Mouse (Mus musculus): ENCODE results near the gene Rnf157. TPM values are rescaled to one million over a fixed set of nuclear protein-coding genes. Genes with fewer than 3 reads are reported as not detected.
A peak's percentile ranks its signal among the peaks of the same experiment; 100 is the strongest.

Rnf157 gene
- polyA plus RNA-seq, 1 experiment from 2014 or later = 8.6 TPM

GRCm38 (mm10) chr11:116334417-116334782, 78.4 kb downstream of the Rnf157 start:
- Histone ChIP-seq H3K9me3 (replicated peaks; ENCODE audit: control insufficient read depth, low read length) (no peaks in the 10 kb centered on the region), H3K4me1 (ENCODE audit: control insufficient read depth, insufficient read depth, low read length) (peaks cover 23% of the 10 kb centered on the region), H3K4me2 (peak overlapping the region; percentile 87), H3K27ac (ENCODE audit: low read depth, low read length) (no peak overlapping the region), H3K4me3 (ENCODE audit: low read depth, low read length) (peak overlapping the region; percentile 59), H3K27me3 (ENCODE audit: control insufficient read depth, insufficient read depth, low read length) (peaks cover 51% of the 10 kb centered on the region), H3K9ac (ENCODE audit: low read depth, low read length) (0 out of 2 replicates have a peak overlapping the region, but pooled peaks have one; percentile 16), H3K36me3 (ENCODE audit: control insufficient read depth, insufficient read depth, low read length) (no peaks in the 10 kb centered on the region)
- no peak for ATAC-seq (replicated peaks; ENCODE audit: insufficient number of reproducible peaks, low FRiP score, low TSS enrichment)
- 5% methylated on average over 26 of the region's 26 CpGs for WGBS (ENCODE audit: insufficient replicate concordance)

GRCm38 (mm10) chr11:116333526-116334416, 79.1 kb downstream of the Rnf157 start:
- H3K9ac ChIP-seq (ENCODE audit: low read depth, low read length) = no peak overlapping the region
- peak overlapping the region; percentile 87 for H3K4me2 ChIP-seq
- 18% methylated on average over 31 of the region's 31 CpGs for WGBS (ENCODE audit: insufficient replicate concordance)
- no peak overlapping the region for H3K27ac ChIP-seq (ENCODE audit: low read depth, low read length)
- H3K4me1 ChIP-seq (ENCODE audit: control insufficient read depth, insufficient read depth, low read length) = peaks cover 23% of the 10 kb centered on the region
- H3K4me3 ChIP-seq (ENCODE audit: low read depth, low read length) = peak overlapping the region; percentile 59
- no peaks in the 10 kb centered on the region for H3K9me3 ChIP-seq (replicated peaks; ENCODE audit: control insufficient read depth, low read length)
- no peak for ATAC-seq (replicated peaks; ENCODE audit: insufficient number of reproducible peaks, low FRiP score, low TSS enrichment)
- H3K36me3 ChIP-seq (ENCODE audit: control insufficient read depth, insufficient read depth, low read length) = no peaks in the 10 kb centered on the region
- peaks cover 51% of the 10 kb centered on the region for H3K27me3 ChIP-seq (ENCODE audit: control insufficient read depth, insufficient read depth, low read length)

GRCm38 (mm10) chr11:116332983-116333270, 79.9 kb downstream of the Rnf157 start:
- Histone ChIP-seq H3K9ac (ENCODE audit: low read depth, low read length) (no peak overlapping the region), H3K36me3 (ENCODE audit: control insufficient read depth, insufficient read depth, low read length) (no peaks in the 10 kb centered on the region), H3K9me3 (replicated peaks; ENCODE audit: control insufficient read depth, low read length) (no peaks in the 10 kb centered on the region), H3K4me3 (ENCODE audit: low read depth, low read length) (no peak overlapping the region), H3K4me2 (no peak overlapping the region), H3K4me1 (ENCODE audit: control insufficient read depth, insufficient read depth, low read length) (peaks cover 23% of the 10 kb centered on the region), H3K27me3 (ENCODE audit: control insufficient read depth, insufficient read depth, low read length) (peaks cover 47% of the 10 kb centered on the region), H3K27ac (ENCODE audit: low read depth, low read length) (no peak overlapping the region)
- ATAC-seq (replicated peaks; ENCODE audit: insufficient number of reproducible peaks, low FRiP score, low TSS enrichment) = no peak
- WGBS (ENCODE audit: insufficient replicate concordance) = 84% methylated on average over 3 of the region's 3 CpGs

GRCm38 (mm10) chr11:116332232-116332982, 80.4 kb downstream of the Rnf157 start:
- Histone ChIP-seq H3K9me3 (replicated peaks; ENCODE audit: control insufficient read depth, low read length) (no peaks in the 10 kb centered on the region), H3K36me3 (ENCODE audit: control insufficient read depth, insufficient read depth, low read length) (no peaks in the 10 kb centered on the region), H3K9ac (ENCODE audit: low read depth, low read length) (no peak overlapping the region; the same call in 1 of the 2 replicates), H3K4me1 (ENCODE audit: control insufficient read depth, insufficient read depth, low read length) (peaks cover 23% of the 10 kb centered on the region), H3K4me3 (ENCODE audit: low read depth, low read length) (no peak overlapping the region), H3K27ac (ENCODE audit: low read depth, low read length) (no peak overlapping the region), H3K27me3 (ENCODE audit: control insufficient read depth, insufficient read depth, low read length) (peaks cover 46% of the 10 kb centered on the region), H3K4me2 (0 out of 2 replicates have a peak overlapping the region, but pooled peaks have one; percentile 1)
- 38% methylated on average over 19 of the region's 19 CpGs for WGBS (ENCODE audit: insufficient replicate concordance)
- ATAC-seq (replicated peaks; ENCODE audit: insufficient number of reproducible peaks, low FRiP score, low TSS enrichment) = no peak

DNA sequence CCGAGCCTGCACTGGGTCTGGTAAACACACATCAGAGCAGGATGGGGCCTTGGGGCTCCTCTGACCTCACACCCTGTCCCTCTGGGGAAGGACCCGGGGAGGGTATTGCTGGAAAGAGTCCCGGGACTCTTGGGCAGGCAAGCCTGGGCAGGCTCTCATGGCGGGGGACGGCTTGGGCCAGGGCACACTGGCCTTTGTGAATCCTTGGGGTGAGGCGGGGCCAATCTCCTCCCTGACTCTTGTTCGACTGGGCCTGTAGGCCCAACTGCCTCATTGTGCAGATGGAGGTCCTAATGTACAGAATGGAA, 82.7 kb downstream of the Rnf157 start:
- Histone ChIP-seq H3K27ac (ENCODE audit: low read depth, low read length) (no peak overlapping the region), H3K4me3 (ENCODE audit: low read depth, low read length) (no peak overlapping the region), H3K9ac (ENCODE audit: low read depth, low read length) (no peak overlapping the region), H3K27me3 (ENCODE audit: control insufficient read depth, insufficient read depth, low read length) (peaks cover 38% of the 10 kb centered on the region), H3K9me3 (replicated peaks; ENCODE audit: control insufficient read depth, low read length) (no peaks in the 10 kb centered on the region), H3K4me1 (ENCODE audit: control insufficient read depth, insufficient read depth, low read length) (peaks cover 18% of the 10 kb centered on the region), H3K36me3 (ENCODE audit: control insufficient read depth, insufficient read depth, low read length) (no peaks in the 10 kb centered on the region), H3K4me2 (no peak overlapping the region)
- no peak for ATAC-seq (replicated peaks; ENCODE audit: insufficient number of reproducible peaks, low FRiP score, low TSS enrichment)
- WGBS (ENCODE audit: insufficient replicate concordance) = 64% methylated on average over 7 of the region's 7 CpGs

GRCm38 (mm10) chr11:116329314-116330210, 83.3 kb downstream of the Rnf157 start:
- ATAC-seq (replicated peaks; ENCODE audit: insufficient number of reproducible peaks, low FRiP score, low TSS enrichment) = no peak
- Histone ChIP-seq H3K27ac (ENCODE audit: low read depth, low read length) (no peak overlapping the region), H3K4me1 (ENCODE audit: control insufficient read depth, insufficient read depth, low read length) (peaks cover 13% of the 10 kb centered on the region), H3K9me3 (replicated peaks; ENCODE audit: control insufficient read depth, low read length) (no peaks in the 10 kb centered on the region), H3K4me3 (ENCODE audit: low read depth, low read length) (no peak overlapping the region), H3K4me2 (no peak overlapping the region), H3K27me3 (ENCODE audit: control insufficient read depth, insufficient read depth, low read length) (peaks cover 32% of the 10 kb centered on the region), H3K9ac (ENCODE audit: low read depth, low read length) (no peak overlapping the region), H3K36me3 (ENCODE audit: control insufficient read depth, insufficient read depth, low read length) (no peaks in the 10 kb centered on the region)
- 63% methylated on average over 18 of the region's 18 CpGs for WGBS (ENCODE audit: insufficient replicate concordance)

DNA sequence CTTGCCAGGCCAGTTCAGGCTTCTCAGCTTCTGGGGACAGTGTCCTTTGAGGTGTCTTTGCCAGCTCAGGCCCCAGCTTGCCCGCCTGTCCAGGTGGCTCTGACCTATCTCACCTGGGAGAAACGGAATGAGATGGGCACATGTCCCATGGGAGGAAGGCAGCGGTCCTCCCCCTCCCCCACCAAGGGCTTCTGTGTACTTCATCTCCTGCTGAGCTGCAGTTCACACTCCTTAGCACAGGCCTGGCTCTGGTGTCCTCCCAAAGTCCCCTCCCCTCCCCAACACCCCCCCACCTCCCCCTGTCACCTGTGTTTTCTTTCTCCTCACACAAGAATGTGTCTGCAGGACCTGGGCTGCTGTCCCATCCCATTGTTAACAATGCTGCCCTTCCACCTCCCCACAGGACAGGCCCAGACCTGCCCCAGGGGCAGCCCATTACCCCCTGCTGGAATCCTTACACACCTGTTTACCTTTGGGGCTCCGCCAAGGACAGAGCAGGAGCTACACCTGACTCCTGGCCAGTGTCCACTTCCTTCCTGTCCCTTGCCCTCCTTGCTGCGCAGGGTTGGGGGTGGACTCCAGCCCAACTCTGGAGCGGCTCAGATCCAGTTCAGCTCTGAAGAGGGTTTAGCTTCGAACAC, 85.7 kb downstream of the Rnf157 start:
- 61% methylated on average over 7 of the region's 7 CpGs for WGBS (ENCODE audit: insufficient replicate concordance)
- Histone ChIP-seq H3K4me1 (ENCODE audit: control insufficient read depth, insufficient read depth, low read length) (peaks cover 2% of the 10 kb centered on the region; the same call in 1 of the 2 replicates), H3K27ac (ENCODE audit: low read depth, low read length) (no peak overlapping the region), H3K9me3 (replicated peaks; ENCODE audit: control insufficient read depth, low read length) (no peaks in the 10 kb centered on the region), H3K36me3 (ENCODE audit: control insufficient read depth, insufficient read depth, low read length) (no peaks in the 10 kb centered on the region), H3K4me3 (ENCODE audit: low read depth, low read length) (no peak overlapping the region), H3K27me3 (ENCODE audit: control insufficient read depth, insufficient read depth, low read length) (peaks cover 11% of the 10 kb centered on the region; the same call in 1 of the 2 replicates), H3K4me2 (no peak overlapping the region), H3K9ac (ENCODE audit: low read depth, low read length) (no peak overlapping the region)
- no peak for ATAC-seq (replicated peaks; ENCODE audit: insufficient number of reproducible peaks, low FRiP score, low TSS enrichment)
